Mouse (Mus musculus) embryo, embryonic 10.5 days (tissue): ENCODE measurements around the gene Sept9.

Experiments used
- DNase-seq: peaks from one replicate; pipeline ENCODE4 v3.0.0-alpha.2; 2015; ENCODE audit warnings: low spot score

Gene Sept9

GRCm38 (mm10) chr11:117199282-117200175, at the start of gene Sept9:
Sept9 (plus strand) TSS chr11:117199661.
- DNase-seq: peak; percentile 58

DNA sequence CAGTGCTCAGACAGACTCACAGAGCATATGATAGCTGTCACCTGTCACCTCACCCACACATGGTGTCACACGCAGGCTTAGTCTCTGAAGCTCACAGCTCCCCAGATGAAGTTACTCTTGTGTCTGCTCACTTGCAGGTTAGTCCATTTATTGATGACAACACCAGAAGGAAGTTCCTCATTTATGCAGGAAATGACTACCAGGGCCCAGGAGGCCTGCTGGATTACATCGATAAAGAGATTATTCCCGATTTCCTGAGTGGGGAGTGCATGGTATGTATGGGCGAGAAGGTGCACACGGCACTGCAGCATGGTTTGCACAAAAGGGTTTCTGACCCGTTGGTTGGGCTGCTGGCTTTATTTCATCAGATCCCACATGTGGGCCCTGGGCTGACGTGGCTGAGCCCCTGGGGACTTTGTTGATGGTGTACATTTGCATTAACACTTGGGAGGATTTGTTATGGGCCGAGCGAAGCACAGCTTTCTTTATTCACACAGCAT, 48.9 kb upstream of the Sept9 start:
- no peak for DNase-seq

GRCm38 (mm10) chr11:117151461-117151860, 48.0 kb upstream of the Sept9 start:
- DNase-seq: no peak

- DNase-seq: no peak
Observed at GRCm38 (mm10) chr11:117152541-117152940, 46.9 kb upstream of the Sept9 start.

GRCm38 (mm10) chr11:117153553-117153952, 45.9 kb upstream of the Sept9 start:
- no peak for DNase-seq

GRCm38 (mm10) chr11:117154088-117154815, 45.2 kb upstream of the Sept9 start:
- no peak for DNase-seq

DNA sequence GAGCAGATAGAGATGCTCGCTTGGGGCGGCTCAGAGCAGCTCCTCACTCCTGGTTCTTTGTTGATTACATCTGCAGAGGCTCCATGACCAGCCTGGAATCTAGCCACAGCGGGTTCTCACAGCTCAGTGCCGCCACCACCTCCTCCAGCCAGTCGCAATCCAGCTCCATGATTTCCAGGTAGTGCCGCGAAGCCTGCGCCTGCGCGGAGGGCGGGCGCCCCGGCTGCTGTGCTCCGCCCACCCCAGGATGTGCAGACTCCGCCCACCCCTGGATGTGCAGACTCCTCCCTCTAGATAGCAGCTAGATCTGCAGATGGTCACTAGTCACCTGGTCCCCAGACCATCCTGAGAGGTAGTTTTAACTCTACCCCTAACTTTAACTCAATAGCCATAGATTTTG, 42.7 kb upstream of the Sept9 start:
- DNase-seq: peak; percentile 88

- no peak for DNase-seq
Observed at GRCm38 (mm10) chr11:117158343-117158742, 41.1 kb upstream of the Sept9 start.

- no peak for DNase-seq
Observed at GRCm38 (mm10) chr11:117159257-117159945, 40.1 kb upstream of the Sept9 start.

DNA sequence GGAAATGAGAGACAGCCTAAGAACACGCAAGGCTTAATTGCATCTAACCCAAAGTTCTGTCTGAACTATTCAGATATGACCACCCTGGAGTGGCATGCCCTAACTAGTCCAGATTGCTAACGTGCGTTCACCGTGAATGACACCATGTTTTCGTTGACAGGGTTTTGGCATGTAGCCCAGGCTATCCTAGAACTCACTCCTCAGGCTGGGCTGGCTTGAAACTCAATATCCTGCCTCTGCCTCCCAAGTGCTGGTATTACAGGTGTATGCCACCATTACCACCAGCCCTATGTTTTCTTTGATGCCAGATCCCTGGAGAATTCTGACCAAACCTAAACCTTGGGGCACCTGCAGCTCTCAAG, 39.5 kb upstream of the Sept9 start:
- DNase-seq: no peak

DNA sequence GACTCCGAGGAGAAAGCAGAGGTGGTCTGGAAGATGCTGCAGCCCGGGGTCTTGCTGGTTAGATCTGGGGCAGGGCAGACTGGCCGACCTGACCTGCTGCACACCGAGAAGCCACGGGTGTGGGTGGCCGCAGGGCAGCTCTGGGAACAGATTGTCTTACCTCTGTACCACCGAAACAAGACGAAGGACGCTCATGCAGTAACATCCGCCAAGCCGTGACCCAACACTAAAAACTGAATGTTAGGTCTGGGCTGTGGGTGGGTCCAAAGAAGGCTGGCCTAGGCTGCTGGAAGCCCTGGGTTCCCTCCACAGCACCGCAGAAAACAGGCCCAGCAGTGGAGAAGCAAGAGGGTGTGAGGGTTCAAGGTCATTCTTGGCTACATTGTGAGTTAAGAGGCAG, 38.7 kb upstream of the Sept9 start:
- DNase-seq: no peak

DNA sequence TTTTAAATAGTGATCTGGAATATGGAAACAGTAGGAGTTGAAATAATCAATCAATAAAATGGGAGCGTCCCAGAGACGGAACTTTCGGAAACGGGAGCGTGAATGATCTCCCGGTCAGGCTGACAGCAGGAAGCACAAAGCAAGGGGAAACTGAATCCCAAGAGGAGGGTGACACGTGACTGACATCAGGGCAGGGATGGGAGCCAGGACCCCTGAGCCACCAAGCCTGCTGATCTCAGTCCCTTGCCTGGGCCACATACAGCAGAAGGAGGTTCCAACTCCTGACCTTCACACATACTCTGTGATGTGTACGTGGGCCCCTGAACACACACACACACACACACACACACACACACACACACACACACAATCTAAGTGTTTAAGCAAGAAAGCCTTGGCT, 37.9 kb upstream of the Sept9 start:
- no peak for DNase-seq

DNA sequence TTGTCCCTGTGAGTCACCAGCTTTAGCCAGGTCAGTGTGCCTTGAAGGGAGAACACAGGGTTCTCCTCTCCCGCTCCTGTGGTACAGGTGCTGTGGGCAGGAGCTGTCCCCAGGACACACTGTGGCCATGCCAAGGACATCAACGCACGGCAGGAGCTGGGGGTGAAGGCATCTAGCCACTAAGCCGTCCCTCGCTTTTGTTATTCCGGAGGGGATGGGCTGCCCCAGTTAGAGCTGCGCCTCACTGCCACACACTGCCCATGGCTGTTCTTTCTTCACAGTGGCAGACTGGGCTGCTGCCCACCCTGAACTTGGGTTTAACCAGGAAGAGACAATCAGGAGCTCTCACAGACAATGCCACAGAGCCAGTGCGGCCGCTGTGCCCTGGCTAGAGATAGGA, 36.4 kb upstream of the Sept9 start:
- DNase-seq: no peak

GRCm38 (mm10) chr11:117163771-117164170, 35.7 kb upstream of the Sept9 start:
- DNase-seq: no peak

- DNase-seq: no peak
Observed at GRCm38 (mm10) chr11:117168278-117169087, 31.0 kb upstream of the Sept9 start.

DNA sequence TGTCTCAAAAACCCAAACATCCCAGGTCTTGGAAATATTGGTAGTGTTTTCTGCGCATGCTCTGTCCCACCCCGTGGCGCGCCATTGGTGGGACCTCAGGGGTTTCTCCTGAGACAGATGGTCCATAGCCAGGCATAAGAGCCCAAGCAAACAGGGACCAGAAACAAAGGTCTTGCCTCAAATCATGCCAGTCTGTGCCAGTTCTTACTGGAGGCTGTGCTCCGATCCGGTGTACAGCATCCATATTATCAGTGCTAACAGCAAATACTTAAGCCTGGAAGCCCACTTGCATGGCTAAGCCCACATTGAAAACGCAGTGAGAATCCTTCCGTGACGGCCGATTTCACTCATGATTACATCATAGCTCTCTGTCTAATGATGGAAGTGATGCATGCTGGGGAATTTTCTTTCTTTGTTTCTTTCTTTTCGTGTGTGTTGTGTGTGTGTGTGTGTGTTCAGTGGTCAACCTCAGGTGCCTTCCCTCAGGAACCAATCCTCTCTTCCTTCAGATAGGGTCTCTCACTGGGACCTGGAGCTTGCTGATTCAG, 30.3 kb upstream of the Sept9 start:
- DNase-seq: no peak

GRCm38 (mm10) chr11:117169801-117170565, 29.5 kb upstream of the Sept9 start:
- DNase-seq: no peak

DNA sequence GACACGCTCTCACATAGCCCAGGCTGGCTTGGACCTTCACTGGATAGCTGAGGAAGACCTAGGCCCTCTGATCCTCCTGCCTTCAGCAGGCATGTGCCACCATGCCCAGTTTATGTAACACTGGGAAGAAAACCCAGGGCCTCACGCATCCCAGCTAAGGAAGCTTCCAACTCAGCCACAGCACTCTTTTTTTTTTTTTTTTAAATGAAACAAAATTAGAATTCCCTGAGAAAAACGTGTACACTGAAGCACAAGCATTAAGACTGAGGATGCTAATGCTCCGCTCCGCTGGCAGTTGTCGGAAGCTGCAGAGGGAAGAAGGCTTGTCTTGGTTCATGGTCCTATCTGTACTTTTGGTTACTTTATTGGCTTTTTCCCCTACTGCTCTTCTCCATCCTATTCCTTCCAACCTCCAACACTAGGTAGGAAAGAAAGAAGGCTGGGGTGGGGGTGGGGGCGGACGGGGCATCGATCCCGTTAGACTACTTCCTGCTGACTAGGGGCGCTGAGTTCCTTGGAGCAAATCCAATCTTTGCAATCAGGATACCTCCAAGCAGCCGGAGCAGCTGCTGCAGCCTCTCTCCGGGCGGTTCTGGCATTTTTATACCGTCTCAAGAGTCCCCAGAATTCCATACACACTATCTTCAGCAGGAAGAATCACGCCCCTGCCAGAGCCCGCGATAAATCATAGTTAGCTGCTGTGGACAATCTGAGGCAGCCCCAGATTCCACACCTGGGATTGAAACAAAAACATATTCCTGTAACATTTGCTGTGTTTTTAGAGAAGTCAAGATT, 25.2 kb upstream of the Sept9 start:
- no peak for DNase-seq

DNA sequence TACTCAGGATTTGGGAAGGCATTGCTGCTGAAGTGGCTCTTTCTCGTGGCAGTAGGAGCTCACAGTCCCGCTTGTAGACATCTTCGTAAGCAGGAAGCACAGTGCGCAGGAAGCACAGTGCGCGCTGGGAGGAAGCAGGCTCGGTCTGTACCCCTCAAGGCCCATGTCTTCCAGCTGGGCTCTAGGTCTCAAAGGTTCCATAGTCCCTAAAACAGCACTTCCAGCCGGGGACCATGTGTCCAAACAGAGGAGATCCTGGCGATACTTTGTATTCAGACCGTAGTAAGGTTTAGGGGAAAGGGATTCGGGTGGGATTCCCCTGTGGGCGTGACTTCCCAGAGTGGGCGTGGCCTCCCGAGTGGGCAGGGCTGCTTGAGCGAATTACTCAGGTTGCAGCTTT, 24.5 kb upstream of the Sept9 start:
- DNase-seq: peak; percentile 33

DNA sequence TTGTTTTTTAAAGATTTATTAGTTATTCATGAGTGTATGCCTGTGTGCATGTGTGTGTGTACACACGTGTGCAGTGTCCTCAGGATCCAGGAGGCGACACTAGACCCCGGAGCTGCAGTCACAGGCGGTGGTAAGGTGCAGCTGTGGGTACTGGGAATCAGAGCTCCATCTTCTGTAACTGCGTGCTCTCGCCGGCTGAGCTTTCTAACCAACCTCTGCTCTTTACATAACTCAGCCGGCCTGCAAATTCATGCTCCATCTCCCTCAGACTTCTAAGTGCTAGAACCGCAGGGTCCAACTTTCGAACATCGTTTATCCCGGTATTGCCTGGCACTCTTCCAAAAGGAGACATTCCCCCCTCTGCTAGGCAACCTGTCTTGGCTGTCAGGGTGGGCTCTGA, 24.0 kb upstream of the Sept9 start:
- no peak for DNase-seq
